Mouse (Mus musculus): ENCODE measurements around the gene Abca12.

Abca12 gene

GRCm38 (mm10) chr1:71414810-71415209 is at the start of gene Abca12:
Gene Abca12 (minus strand): TSS chr1:71414910.
- DNase-seq: no peak

GRCm38 (mm10) chr1:71457961-71458360 is 43.3 kb upstream of the Abca12 start:
- no peak for DNase-seq

- DNase-seq: no peak
Measured at GRCm38 (mm10) chr1:71447424-71447823, 32.7 kb upstream of the Abca12 start.

GRCm38 (mm10) chr1:71421741-71422333 is 7.1 kb upstream of the Abca12 start:
- DNase-seq: no peak

GRCm38 (mm10) chr1:71418467-71418866 is 3.8 kb upstream of the Abca12 start:
- no peak for DNase-seq

- DNase-seq: no peak
Measured at GRCm38 (mm10) chr1:71417951-71418350, 3.2 kb upstream of the Abca12 start.

GRCm38 (mm10) chr1:71414084-71414483 is 626 bp downstream of the Abca12 start:
- DNase-seq: no peak

- DNase-seq: no peak
Measured at GRCm38 (mm10) chr1:71413114-71413513, 1.6 kb downstream of the Abca12 start.

GRCm38 (mm10) chr1:71407711-71408110 is 7.0 kb downstream of the Abca12 start:
- DNase-seq: no peak

- no peak for DNase-seq
Measured at GRCm38 (mm10) chr1:71397635-71398034, 17.1 kb downstream of the Abca12 start.

- DNase-seq: no peak
Measured at GRCm38 (mm10) chr1:71396105-71396504, 18.6 kb downstream of the Abca12 start.

- no peak for DNase-seq
Measured at GRCm38 (mm10) chr1:71394177-71394576, 20.5 kb downstream of the Abca12 start.

- DNase-seq: no peak
Measured at GRCm38 (mm10) chr1:71393489-71393888, 21.2 kb downstream of the Abca12 start.

- no peak for DNase-seq
Measured at GRCm38 (mm10) chr1:71392463-71392862, 22.2 kb downstream of the Abca12 start.

GRCm38 (mm10) chr1:71386593-71386992 is 28.1 kb downstream of the Abca12 start:
- DNase-seq: peak; percentile 4

- DNase-seq: no peak
Measured at GRCm38 (mm10) chr1:71384098-71384497, 30.6 kb downstream of the Abca12 start.

- no peak for DNase-seq
Measured at GRCm38 (mm10) chr1:71373090-71373489, 41.6 kb downstream of the Abca12 start.

GRCm38 (mm10) chr1:71370266-71370665 is 44.4 kb downstream of the Abca12 start:
- no peak for DNase-seq

GRCm38 (mm10) chr1:71367770-71368169 is 46.9 kb downstream of the Abca12 start:
- DNase-seq: no peak

- DNase-seq: no peak
Measured at GRCm38 (mm10) chr1:71342861-71343554, 71.7 kb downstream of the Abca12 start.

- DNase-seq: no peak
Measured at GRCm38 (mm10) chr1:71342261-71342594, 72.5 kb downstream of the Abca12 start.

- no peak for DNase-seq
Measured at GRCm38 (mm10) chr1:71341370-71342260, 73.1 kb downstream of the Abca12 start.

- no peak for DNase-seq
Measured at GRCm38 (mm10) chr1:71338548-71339340, 76.0 kb downstream of the Abca12 start.
